Mouse (Mus musculus) cortical plate, adult 2 months (tissue): ENCODE results near the gene Cacna1s. TPM values are rescaled to one million over a fixed set of nuclear protein-coding genes. Genes with fewer than 3 reads are reported as not detected.

Source experiments
- H3K27ac ChIP-seq: fragments of 200-500 bp; 2 replicates; pipeline ENCODE4 v1.5.1; 2012; ENCODE audit warnings: low read length, control low read depth, inconsistent platforms; ENCODE audit not compliant: insufficient read depth
- H3K4me1 ChIP-seq: fragments of 200-500 bp; 2 replicates; pipeline ENCODE4 v1.6.1; 2011; ENCODE audit warnings: low read length; ENCODE audit not compliant: control insufficient read depth, insufficient read depth
- H3K4me3 ChIP-seq: fragments of 200-500 bp; 2 replicates; pipeline ENCODE4 v1.5.1; 2011; ENCODE audit warnings: mild to moderate bottlenecking, low read length, control low read depth; ENCODE audit not compliant: insufficient read depth
- CTCF ChIP-seq: fragments of 200-500 bp; IDR thresholded peaks from 2 replicates; pipeline ENCODE4 v1.5.1; 2011; ENCODE audit warnings: mild to moderate bottlenecking, control low read depth, low read length; ENCODE audit not compliant: insufficient read depth; ENCODE audit errors: extremely low read depth
- POLR2A ChIP-seq: fragments of 200-500 bp; IDR thresholded peaks from 2 replicates; pipeline ENCODE4 v1.6.1; 2011; ENCODE audit warnings: mild to moderate bottlenecking, low read length, control low read depth; ENCODE audit not compliant: insufficient read depth; ENCODE audit errors: extremely low read depth
- polyA plus RNA-seq: library from polyadenylated mRNA; depleted of rRNA; stranded (reverse); fragments of >200 nt; gene quantifications from 2 replicates; pipeline ENCODE4 v1.2.3, GENCODE M21; 2012

Gene Cacna1s
- polyA plus RNA-seq, 1 experiment = 0.98 TPM

- Histone ChIP-seq H3K4me3 (peak overlapping the region; percentile 68), H3K27ac (no peak overlapping the region), H3K4me1 (no peaks in the 10 kb centered on the region)
- TF ChIP-seq CTCF = no peak
- TF ChIP-seq POLR2A = no peak
Measured at GRCm38 (mm10) chr1:136018390-136019189, 34.0 kb upstream of the Cacna1s start.

DNA sequence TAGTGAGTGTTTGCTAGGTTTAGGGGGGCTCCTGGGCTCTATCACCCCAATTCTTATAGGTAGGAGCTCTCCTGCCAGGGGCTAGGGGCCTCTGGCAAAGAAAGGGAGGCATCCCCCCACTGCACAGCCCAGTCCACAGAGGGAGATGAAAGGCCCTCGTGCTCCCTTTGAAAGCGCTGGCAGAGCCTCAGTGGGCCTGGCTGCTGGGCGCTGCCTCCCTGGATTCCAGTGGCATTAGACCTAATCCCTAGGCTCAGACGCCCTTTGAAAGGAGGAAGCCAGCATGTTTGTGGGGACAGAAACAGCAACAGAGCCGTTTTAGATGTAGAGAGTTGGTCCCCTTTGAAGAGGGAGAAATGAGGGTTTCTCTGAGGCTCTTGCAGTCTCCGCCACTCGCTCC is 22.3 kb upstream of the Cacna1s start:
- TF ChIP-seq CTCF (no peak), POLR2A (no peak)
- no peak overlapping the region for H3K4me3 ChIP-seq
- no peaks in the 10 kb centered on the region for H3K4me1 ChIP-seq
- H3K27ac ChIP-seq = no peak overlapping the region

GRCm38 (mm10) chr1:136031697-136032096 is 20.9 kb upstream of the Cacna1s start:
- TF ChIP-seq POLR2A (no peak), CTCF (no peak)
- no peaks in the 10 kb centered on the region for H3K4me1 ChIP-seq
- no peak overlapping the region for H3K27ac ChIP-seq
- no peak overlapping the region for H3K4me3 ChIP-seq

- H3K4me3 ChIP-seq = no peak overlapping the region
- no peak overlapping the region for H3K27ac ChIP-seq
- H3K4me1 ChIP-seq = no peaks in the 10 kb centered on the region
- TF ChIP-seq POLR2A (no peak), CTCF (no peak)
Measured at GRCm38 (mm10) chr1:136032961-136033360, 19.6 kb upstream of the Cacna1s start.

DNA sequence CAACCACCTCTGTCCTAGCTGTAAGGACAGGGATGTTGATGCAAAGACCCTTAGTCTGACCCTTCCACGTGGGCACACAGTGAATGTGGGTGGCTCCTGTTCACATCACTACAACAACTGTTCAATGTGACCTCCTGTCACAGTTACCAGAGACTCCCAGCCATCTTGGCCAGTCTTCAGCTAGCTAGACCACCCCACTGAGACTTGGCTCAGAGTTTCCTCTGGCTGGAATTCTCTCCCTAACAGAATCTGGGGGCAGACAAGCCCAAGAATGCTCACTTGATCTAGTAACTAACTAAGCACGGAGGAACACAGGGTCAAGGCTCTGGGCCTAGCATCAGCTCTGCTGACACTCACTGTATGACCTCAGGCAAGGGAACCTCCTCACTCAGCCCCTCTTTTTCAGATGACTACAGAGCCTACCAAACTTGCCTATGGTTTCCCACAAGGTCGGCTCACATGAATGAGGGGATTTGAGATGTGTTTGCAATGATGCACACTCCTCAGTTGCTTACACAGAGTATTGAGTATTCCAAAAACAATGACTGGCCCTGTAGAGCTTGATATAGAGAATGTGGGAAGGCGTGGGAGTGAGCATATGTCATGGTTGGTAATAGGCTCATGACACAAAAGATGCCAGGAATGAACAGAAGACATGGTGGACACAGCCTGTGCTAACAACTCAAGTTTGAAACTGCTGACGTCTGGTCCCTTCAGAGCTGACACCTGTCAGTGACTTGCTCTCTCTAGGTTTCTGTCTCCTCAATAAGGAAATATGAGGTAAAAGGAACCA is 13.6 kb upstream of the Cacna1s start:
- TF ChIP-seq POLR2A = no peak
- TF ChIP-seq CTCF = no peak
- Histone ChIP-seq H3K4me1 (peaks cover 2% of the 10 kb centered on the region), H3K4me3 (no peak overlapping the region), H3K27ac (no peak overlapping the region)

DNA sequence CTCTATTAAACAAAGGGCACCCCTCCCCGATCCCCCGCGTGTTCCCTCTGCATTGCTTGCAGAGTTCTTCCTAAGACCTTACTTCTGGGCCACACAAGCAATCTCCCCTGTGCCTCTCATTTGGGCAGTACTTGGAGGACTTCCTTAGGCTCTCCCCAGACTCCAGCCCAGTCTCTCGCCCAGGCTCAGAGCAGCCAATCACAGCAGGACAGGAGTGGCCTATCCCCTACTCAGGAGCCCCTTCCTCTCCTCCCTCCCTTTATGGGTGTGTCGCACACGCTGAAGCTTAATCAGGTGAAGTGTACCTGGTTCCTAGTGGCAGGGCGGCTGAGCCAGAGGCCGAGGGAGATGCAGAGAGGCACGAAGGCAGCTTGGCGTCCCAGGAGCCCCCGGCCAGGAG is 12.1 kb upstream of the Cacna1s start:
- H3K4me1 ChIP-seq = peaks cover 2% of the 10 kb centered on the region
- TF ChIP-seq POLR2A = no peak
- TF ChIP-seq CTCF = no peak
- H3K4me3 ChIP-seq = peak overlapping the region; percentile 41
- H3K27ac ChIP-seq = no peak overlapping the region

DNA sequence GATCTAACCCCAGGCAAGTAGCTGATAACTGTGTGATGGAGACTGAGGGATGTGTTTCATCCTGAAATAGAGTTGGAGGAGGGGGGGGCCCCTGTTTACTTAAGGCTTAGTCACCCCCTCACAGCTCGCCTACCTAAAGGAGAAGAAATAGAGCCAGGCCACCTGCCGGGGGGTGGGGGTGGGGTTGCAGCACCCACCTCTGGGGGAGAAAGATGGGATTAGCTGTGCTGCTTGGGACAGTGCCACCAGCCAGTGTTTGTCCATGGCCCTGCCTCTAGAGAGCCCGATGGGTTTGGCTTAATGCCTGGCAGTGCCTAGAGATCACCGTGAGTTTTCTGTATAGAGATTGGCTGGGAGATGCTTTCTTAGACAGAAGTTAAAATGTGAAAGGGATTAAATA is 11.7 kb upstream of the Cacna1s start:
- Histone ChIP-seq H3K27ac (no peak overlapping the region), H3K4me3 (peak overlapping the region; percentile 41; the same call in 1 of the 2 replicates), H3K4me1 (peaks cover 2% of the 10 kb centered on the region)
- no peak for TF ChIP-seq CTCF
- no peak for TF ChIP-seq POLR2A

GRCm38 (mm10) chr1:136045774-136046173 is 6.8 kb upstream of the Cacna1s start:
- Histone ChIP-seq H3K4me3 (no peak overlapping the region), H3K4me1 (no peaks in the 10 kb centered on the region), H3K27ac (no peak overlapping the region)
- TF ChIP-seq POLR2A (no peak), CTCF (peak; percentile 87)

DNA sequence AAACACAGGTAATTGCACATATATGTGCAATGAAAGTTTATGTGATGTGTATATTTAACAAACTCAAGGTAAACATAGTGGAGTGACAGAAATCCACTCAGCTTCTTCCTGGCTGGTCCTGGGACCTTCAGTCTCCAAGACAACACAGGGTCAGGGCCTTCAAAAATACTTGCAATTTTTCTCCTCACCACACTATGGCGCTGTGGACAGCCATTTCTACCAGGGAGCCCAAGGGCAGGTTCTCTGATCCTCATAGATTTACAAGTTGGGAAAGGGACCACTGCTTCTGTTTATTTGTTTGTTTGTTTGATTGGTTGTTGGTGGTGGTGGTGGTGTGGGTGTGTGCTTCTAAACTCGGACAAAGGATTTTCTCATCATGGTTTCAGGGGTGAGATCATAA is 5.1 kb upstream of the Cacna1s start:
- H3K4me3 ChIP-seq = no peak overlapping the region
- H3K27ac ChIP-seq = no peak overlapping the region
- H3K4me1 ChIP-seq = no peaks in the 10 kb centered on the region
- TF ChIP-seq CTCF (peak; percentile 63), POLR2A (no peak)
